Mouse (Mus musculus) liver, embryonic 16.5 days (tissue): Measurements from ENCODE around the gene Ikzf5. TPM values are rescaled to one million over a fixed set of nuclear protein-coding genes. Genes with fewer than 3 reads are reported as not detected.

Experiments used
- ATAC-seq: fragments of 200-750 bp; cut with Nextera tagmentation; 2 replicates; pipeline ENCODE4 v1.8.0; 2017; ENCODE audit warnings: low read depth, mild to moderate bottlenecking, moderate number of reproducible peaks, moderate library complexity
- H3K27ac ChIP-seq: fragments of 300-500 bp; sonication (generic); 2 replicates; pipeline ENCODE4 v1.5.1; 2014; ENCODE audit warnings: mild to moderate bottlenecking, low read length
- H3K27me3 ChIP-seq: fragments of 300-500 bp; sonication (generic); 2 replicates; pipeline ENCODE4 v1.6.1; 2014; ENCODE audit warnings: low read depth, low read length, mixed read lengths; ENCODE audit not compliant: control insufficient read depth, insufficient read depth
- H3K36me3 ChIP-seq: fragments of 300-500 bp; sonication (generic); 2 replicates; pipeline ENCODE4 v1.6.1; 2014; ENCODE audit warnings: mild to moderate bottlenecking; ENCODE audit not compliant: control insufficient read depth, insufficient read depth
- H3K4me1 ChIP-seq: fragments of 300-500 bp; sonication (generic); 2 replicates; pipeline ENCODE4 v1.6.1; 2014; ENCODE audit warnings: low read depth, low read length, mixed read lengths; ENCODE audit not compliant: control insufficient read depth
- H3K4me2 ChIP-seq: fragments of 300-500 bp; sonication (generic); 2 replicates; pipeline ENCODE4 v1.6.1; 2014; ENCODE audit warnings: low read depth, low read length, mixed read lengths
- H3K4me3 ChIP-seq: fragments of 300-500 bp; sonication (generic); 2 replicates; pipeline ENCODE4 v1.5.1; 2014; ENCODE audit warnings: low read depth, mild to moderate bottlenecking, low read length
- H3K9ac ChIP-seq: fragments of 300-500 bp; sonication (generic); 2 replicates; pipeline ENCODE4 v1.6.1; 2014; ENCODE audit warnings: low read depth, low read length
- H3K9me3 ChIP-seq: fragments of 300-500 bp; sonication (generic); replicated peaks from 2 replicates; pipeline ENCODE4 v1.6.1; 2016; ENCODE audit warnings: low read length; ENCODE audit not compliant: control insufficient read depth
- WGBS: fragments of 180-500 bp; shearing (Covaris S2); extraction: QIAGEN DNeasy Blood & Tissue Kit; methylation state at CpG from one replicate; pipeline ENCODE4 v1.1.7; 2014; ENCODE audit not compliant: insufficient replicate concordance; 5-methylcytosine and 5-hydroxymethylcytosine counted together
- polyA plus RNA-seq: library from polyadenylated mRNA; unstranded; fragments of >200 nt; fragmentation: Nextera tagmentation; extraction: Ambion mirVana; gene quantifications from 2 replicates; pipeline ENCODE4 v1.2.1, GENCODE M21; 2015

The Ikzf5 gene
- polyA plus RNA-seq, 1 experiment from 2014 or later: 10.2 TPM

DNA sequence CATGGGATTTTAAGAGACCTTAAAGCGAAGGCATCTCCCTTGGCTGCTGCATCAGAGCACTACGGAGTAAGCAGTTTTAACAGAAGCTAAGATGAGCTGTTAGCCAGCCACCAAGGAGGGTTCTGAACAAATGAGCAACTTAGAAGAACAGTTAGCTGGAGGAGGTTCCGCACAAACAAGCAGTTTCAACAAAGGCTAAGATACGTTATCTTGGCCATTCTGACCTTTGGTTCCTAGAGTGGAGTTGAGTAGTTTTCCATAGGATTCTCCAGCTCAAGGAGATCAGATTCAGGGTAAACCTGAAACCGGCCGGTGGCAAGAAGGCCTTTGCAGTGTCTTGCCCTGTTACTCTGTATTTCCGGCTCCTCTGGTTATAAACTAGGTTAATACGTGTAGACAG, 46.2 kb downstream of the Ikzf5 start:
- Histone ChIP-seq H3K27me3 (no peaks in the 10 kb centered on the region), H3K4me2 (no peak overlapping the region), H3K9me3 (no peaks in the 10 kb centered on the region), H3K27ac (no peak overlapping the region), H3K4me1 (peaks cover 15% of the 10 kb centered on the region), H3K9ac (no peak overlapping the region), H3K4me3 (no peak overlapping the region), H3K36me3 (no peaks in the 10 kb centered on the region)
- no peak for ATAC-seq
- 86% methylated on average over 8 of the region's 8 CpGs for WGBS

DNA sequence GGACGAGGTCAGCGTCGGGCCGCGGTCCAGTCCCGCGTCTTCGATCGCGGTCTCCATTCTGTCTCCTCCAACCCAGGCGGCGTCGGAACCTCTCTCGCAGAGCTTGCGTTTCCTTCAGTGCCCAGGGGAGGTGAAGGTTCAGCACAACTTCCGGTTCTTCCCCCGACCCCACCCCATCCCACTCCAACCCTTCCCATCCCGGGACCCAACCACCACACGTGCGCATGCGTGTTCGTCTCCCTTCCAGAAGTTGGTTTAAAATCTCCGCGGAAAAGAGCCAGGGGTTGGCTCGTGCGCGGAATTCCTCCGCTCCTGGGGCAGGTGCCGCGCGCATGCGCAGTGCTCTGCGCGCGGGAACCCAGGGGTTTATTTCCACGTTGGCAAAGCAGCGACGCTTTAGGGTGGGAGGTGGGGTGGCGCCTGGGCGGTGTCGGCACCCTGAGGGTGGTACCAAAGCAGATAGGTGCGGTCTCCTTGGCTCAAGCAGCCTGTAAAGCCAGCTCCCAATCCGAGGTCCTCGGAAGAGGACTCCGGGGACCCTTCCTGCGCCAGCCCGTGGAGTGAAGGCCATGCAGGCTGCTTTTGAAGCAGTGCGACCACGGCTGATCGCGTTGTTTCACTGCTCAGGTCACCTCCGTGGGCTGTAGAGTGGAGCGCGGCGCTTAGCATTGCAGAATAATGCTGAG, 47.6 kb downstream of the Ikzf5 start, which contains the start of gene 2310057M21Rik:
Gene 2310057M21Rik, minus strand, starts transcription at position 145 of the 686 bp plus-strand sequence.
- no peaks in the 10 kb centered on the region for H3K27me3 ChIP-seq
- peak; percentile 93 for ATAC-seq
- peak within 1 kb of the TSS; percentile 97 for H3K4me3 ChIP-seq
- H3K9me3 ChIP-seq: no peaks in the 10 kb centered on the region
- peak within 1 kb of the TSS; percentile 87 for H3K27ac ChIP-seq
- H3K9ac ChIP-seq: peak within 1 kb of the TSS; percentile 98
- under 1% methylated on average over 55 of the region's 55 CpGs for WGBS
- peak within 1 kb of the TSS; percentile 97 for H3K4me2 ChIP-seq
- H3K4me1 ChIP-seq: peaks cover 15% of the 10 kb centered on the region
- H3K36me3 ChIP-seq: peaks cover 3% of the 10 kb centered on the region; the same call in 1 of the 2 replicates

DNA sequence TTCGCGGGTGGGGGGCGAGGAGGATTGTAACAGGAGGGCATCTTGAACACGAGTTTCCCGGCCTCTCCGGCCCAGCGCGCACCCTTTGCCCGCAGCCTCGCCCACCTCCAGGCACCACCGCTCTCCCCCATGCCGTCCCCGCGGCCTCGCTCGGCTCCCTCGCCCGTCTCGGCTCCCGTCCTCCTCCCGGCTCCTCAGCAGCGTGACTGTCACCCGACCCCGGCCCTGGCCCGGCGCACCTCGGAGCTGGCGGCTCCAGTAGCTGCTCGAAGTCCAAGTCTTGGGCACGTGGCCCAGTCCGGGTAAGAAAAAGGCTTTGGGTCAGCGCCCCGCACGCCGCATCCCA, 48.1 kb downstream of the Ikzf5 start:
- H3K4me1 ChIP-seq: peaks cover 15% of the 10 kb centered on the region
- H3K4me2 ChIP-seq: peak overlapping the region; percentile 97
- H3K4me3 ChIP-seq: peak overlapping the region; percentile 97
- peaks cover 5% of the 10 kb centered on the region for H3K36me3 ChIP-seq
- ATAC-seq: peak; percentile 56
- H3K27me3 ChIP-seq: no peaks in the 10 kb centered on the region
- H3K27ac ChIP-seq: peak overlapping the region; percentile 87
- no peaks in the 10 kb centered on the region for H3K9me3 ChIP-seq
- WGBS: under 1% methylated on average over 35 of the region's 35 CpGs
- peak overlapping the region; percentile 98 for H3K9ac ChIP-seq

DNA sequence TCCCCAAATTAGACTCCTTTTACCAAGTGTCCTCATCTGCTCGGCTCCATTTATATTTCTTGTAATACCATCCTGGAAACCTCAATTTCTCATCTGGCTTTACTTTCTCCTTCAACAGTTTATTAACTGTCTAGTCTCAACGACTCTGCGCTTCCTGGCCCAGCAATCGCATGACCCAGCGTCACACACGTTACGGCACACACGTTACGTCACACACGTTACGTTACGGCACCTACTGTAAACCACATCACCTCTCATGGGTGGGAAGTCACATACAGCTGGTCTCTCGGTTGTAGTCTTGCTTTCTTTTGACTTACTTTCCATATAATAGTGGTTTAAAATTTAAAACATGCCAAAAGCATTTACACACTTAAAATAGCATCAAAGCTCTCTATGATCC, 54.2 kb downstream of the Ikzf5 start:
- H3K27ac ChIP-seq: no peak overlapping the region
- no peaks in the 10 kb centered on the region for H3K9me3 ChIP-seq
- no peak for ATAC-seq
- WGBS: 78% methylated on average over 13 of the region's 13 CpGs
- no peak overlapping the region for H3K9ac ChIP-seq
- H3K36me3 ChIP-seq: peaks cover 23% of the 10 kb centered on the region
- H3K4me2 ChIP-seq: no peak overlapping the region
- H3K4me1 ChIP-seq: peaks cover 3% of the 10 kb centered on the region; the same call in 1 of the 2 replicates
- no peaks in the 10 kb centered on the region for H3K27me3 ChIP-seq
- no peak overlapping the region for H3K4me3 ChIP-seq

DNA sequence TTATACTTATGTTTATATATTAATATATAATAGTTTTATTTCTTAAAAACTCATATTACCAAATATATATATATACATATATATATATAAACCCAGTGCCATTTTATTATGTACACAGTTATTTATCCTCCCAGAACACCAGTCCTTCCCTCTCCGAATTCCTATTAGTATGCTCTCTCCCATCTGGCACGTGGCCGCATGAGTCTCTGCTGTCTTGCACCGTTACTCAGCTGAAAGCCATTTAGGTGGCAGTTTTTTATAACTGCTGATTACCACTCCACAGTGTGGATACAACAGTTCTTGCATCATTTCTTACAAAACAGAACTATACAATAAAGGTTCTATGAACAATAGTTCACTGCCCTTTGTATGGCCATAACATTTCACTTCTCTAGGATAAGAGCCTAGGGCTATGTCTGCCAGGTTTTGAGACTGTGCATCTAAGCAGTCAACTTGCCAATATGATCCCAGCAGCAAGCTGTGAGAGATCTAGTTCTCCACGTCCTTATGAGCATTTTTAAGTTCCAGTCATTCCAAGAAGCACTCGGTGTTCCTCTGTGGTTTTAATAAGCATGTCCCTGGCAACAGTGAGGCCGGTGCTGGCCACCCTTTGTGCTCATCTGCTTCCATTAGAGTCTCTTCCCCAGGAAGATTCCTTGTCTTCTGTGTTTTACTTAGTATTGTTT, 64.3 kb downstream of the Ikzf5 start:
- 84% methylated on average over 7 of the region's 7 CpGs for WGBS
- no peak overlapping the region for H3K4me2 ChIP-seq
- H3K36me3 ChIP-seq: peaks cover 15% of the 10 kb centered on the region
- H3K4me1 ChIP-seq: no peaks in the 10 kb centered on the region
- H3K9ac ChIP-seq: no peak overlapping the region
- no peaks in the 10 kb centered on the region for H3K9me3 ChIP-seq
- H3K27me3 ChIP-seq: no peaks in the 10 kb centered on the region
- no peak overlapping the region for H3K27ac ChIP-seq
- no peak overlapping the region for H3K4me3 ChIP-seq
- ATAC-seq: no peak

Other genes starting within 250 kb of the Ikzf5 start
- gene 5430419D17Rik, start 236.1 kb downstream of the Ikzf5 start, polyA plus RNA-seq: not detected in 2 replicates
- gene Cuzd1, start 88.2 kb downstream of the Ikzf5 start, polyA plus RNA-seq: not detected in 2 replicates
- gene Fam24b, start 81.0 kb downstream of the Ikzf5 start, polyA plus RNA-seq: not detected in 2 replicates
- gene Fam24a, start 76.7 kb downstream of the Ikzf5 start, polyA plus RNA-seq: not detected in 2 replicates
- 8.3 and 8.5 TPM in 2 replicates for gene 2310057M21Rik, start 47.8 kb downstream of the Ikzf5 start, polyA plus RNA-seq
- gene Pstk, start 39.4 kb downstream of the Ikzf5 start, polyA plus RNA-seq: 19.5 and 20.5 TPM in 2 replicates
- 43.2 and 44.2 TPM in 2 replicates for gene Acadsb, start 80 bp upstream of the Ikzf5 start, polyA plus RNA-seq
- not detected in 2 replicates for gene Hmx3, start 132.3 kb upstream of the Ikzf5 start, polyA plus RNA-seq
- not detected in 2 replicates for gene Hmx2, start 138.3 kb upstream of the Ikzf5 start, polyA plus RNA-seq
- 92.4 and 100 TPM in 2 replicates for gene Bub3, start 149.7 kb upstream of the Ikzf5 start, polyA plus RNA-seq